Mouse (Mus musculus): ENCODE results near the gene Kcnmb3. TPM values are rescaled to one million over a fixed set of nuclear protein-coding genes. Genes with fewer than 3 reads are reported as not detected.
"Not testable (repeated sequence)": the region's sequence is repeated elsewhere in the genome, so short reads cannot be mapped to it uniquely, and the experiment has no call there.

Kcnmb3 gene
- polyA plus RNA-seq, 1 experiment: not detected

DNA sequence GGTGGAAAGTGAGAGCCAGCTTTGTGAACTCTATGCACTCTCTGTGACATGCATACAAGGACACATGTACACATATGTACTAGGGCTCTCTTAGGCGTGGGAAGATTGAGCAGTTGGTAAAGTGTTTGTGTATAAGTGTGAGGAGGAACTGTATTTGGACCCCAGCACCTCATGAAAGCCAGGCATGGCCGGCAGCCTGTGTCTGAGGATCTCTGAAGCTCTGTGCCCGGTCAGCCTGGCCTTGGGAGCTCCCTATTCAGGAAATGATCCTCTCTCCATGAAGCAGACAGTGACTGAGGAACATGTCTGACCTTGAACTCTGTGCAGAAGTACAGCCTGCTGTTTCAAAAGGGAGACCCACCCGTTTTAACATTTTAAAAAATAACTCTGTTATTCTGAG, 53.3 kb downstream of the Kcnmb3 start:
- no peaks in the 10 kb centered on the region for H3K4me1 ChIP-seq (ENCODE audit: control insufficient read depth, insufficient read depth, low read length)
- no peak overlapping the region for H3K4me3 ChIP-seq (ENCODE audit: insufficient read depth, low read length)
- H3K27ac ChIP-seq (ENCODE audit: insufficient read depth, low read length): no peak overlapping the region
- TF ChIP-seq CTCF (IDR thresholded peaks at IDR 0.05; ENCODE audit: borderline replicate concordance, insufficient read depth, low read length) (no peak), POLR2A (IDR thresholded peaks at IDR 0.05; ENCODE audit: low read depth, low read length) (no peak)

DNA sequence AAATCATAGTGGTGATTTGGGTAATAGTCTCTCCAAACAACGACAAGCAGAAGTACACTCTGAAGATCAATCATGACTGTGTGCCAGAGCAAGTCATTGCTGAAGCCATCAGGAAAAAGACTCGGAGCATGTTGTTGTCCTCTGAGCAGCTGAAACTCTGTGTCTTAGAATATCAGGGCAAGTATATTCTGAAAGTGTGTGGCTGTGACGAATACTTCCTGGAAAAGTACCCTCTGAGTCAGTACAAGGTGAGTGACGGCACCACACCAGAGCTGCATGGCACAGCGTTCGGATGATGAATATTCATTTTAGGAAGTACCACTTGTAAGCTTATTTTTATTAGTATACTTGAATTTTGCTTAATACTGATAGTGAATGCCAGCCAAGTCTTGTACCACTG, 54.2 kb downstream of the Kcnmb3 start:
- Histone ChIP-seq H3K4me3 (ENCODE audit: insufficient read depth, low read length) (no peak overlapping the region), H3K4me1 (ENCODE audit: control insufficient read depth, insufficient read depth, low read length) (no peaks in the 10 kb centered on the region)
- TF ChIP-seq CTCF (IDR thresholded peaks at IDR 0.05; ENCODE audit: borderline replicate concordance, insufficient read depth, low read length) (no peak), POLR2A (IDR thresholded peaks at IDR 0.05; ENCODE audit: low read depth, low read length) (no peak)

DNA sequence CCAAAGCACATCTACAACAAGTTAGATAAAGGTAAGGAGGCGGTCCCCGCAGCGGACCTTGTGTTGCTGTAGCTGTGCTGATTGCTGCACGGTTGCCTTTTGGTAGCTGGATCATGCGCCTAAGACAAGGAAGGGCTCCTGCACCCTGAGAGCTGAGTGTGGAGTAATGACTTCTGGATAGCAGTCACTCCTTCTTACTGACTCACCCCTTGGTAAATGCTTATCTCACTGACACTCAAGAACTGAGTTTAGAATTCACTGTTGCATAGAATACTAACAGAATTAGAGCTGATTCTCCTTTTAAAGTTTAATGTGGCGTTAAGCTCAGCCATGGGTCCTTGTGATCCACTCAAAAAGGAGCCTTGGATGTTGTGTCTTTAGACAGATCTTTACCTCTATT, 54.7 kb downstream of the Kcnmb3 start:
- Histone ChIP-seq H3K4me3 (ENCODE audit: insufficient read depth, low read length) (no peak overlapping the region), H3K27ac (ENCODE audit: insufficient read depth, low read length) (no peak overlapping the region), H3K4me1 (ENCODE audit: control insufficient read depth, insufficient read depth, low read length) (no peaks in the 10 kb centered on the region)
- no peak for TF ChIP-seq CTCF (IDR thresholded peaks at IDR 0.05; ENCODE audit: borderline replicate concordance, insufficient read depth, low read length)
- TF ChIP-seq POLR2A (IDR thresholded peaks at IDR 0.05; ENCODE audit: low read depth, low read length): no peak

More for the DNA sequence above, 54.2 kb downstream of the Kcnmb3 start:
- H3K27ac ChIP-seq (ENCODE audit: insufficient read depth, low read length): no peak overlapping the region

DNA sequence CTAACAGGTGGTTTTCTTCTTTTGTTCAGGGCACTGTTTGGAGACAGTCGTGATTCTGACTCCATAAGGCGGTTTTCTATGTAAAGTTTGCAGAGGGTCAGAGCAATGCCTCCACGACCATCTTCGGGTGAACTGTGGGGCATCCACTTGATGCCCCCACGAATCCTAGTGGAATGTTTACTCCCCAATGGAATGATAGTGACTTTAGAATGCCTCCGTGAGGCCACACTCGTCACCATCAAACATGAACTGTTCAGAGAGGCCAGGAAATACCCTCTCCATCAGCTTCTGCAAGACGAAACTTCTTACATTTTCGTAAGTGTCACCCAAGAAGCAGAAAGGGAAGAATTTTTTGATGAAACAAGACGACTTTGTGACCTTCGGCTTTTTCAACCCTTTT, 55.9 kb downstream of the Kcnmb3 start:
- TF ChIP-seq POLR2A (IDR thresholded peaks at IDR 0.05; ENCODE audit: low read depth, low read length) (no peak), CTCF (IDR thresholded peaks at IDR 0.05; ENCODE audit: borderline replicate concordance, insufficient read depth, low read length) (no peak)
- Histone ChIP-seq H3K4me3 (ENCODE audit: insufficient read depth, low read length) (no peak overlapping the region), H3K27ac (ENCODE audit: insufficient read depth, low read length) (no peak overlapping the region), H3K4me1 (ENCODE audit: control insufficient read depth, insufficient read depth, low read length) (no peaks in the 10 kb centered on the region)

- TF ChIP-seq POLR2A (IDR thresholded peaks at IDR 0.05; ENCODE audit: low read depth, low read length): no peak
- TF ChIP-seq CTCF (IDR thresholded peaks at IDR 0.05; ENCODE audit: borderline replicate concordance, insufficient read depth, low read length): no peak
These were observed 58.0 kb downstream of the Kcnmb3 start for GRCm38 (mm10) chr3:32434016-32434415.

GRCm38 (mm10) chr3:32430394-32430793, 61.6 kb downstream of the Kcnmb3 start:
- Histone ChIP-seq H3K4me3 (ENCODE audit: insufficient read depth, low read length) (no peak overlapping the region), H3K27ac (ENCODE audit: insufficient read depth, low read length) (no peak overlapping the region), H3K4me1 (ENCODE audit: control insufficient read depth, insufficient read depth, low read length) (no peaks in the 10 kb centered on the region)
- TF ChIP-seq POLR2A (IDR thresholded peaks at IDR 0.05; ENCODE audit: low read depth, low read length) (no peak), CTCF (IDR thresholded peaks at IDR 0.05; ENCODE audit: borderline replicate concordance, insufficient read depth, low read length) (no peak)

More at GRCm38 (mm10) chr3:32434016-32434415, 58.0 kb downstream of the Kcnmb3 start:
- Histone ChIP-seq H3K27ac (ENCODE audit: insufficient read depth, low read length) (no peak overlapping the region), H3K4me1 (ENCODE audit: control insufficient read depth, insufficient read depth, low read length) (no peaks in the 10 kb centered on the region), H3K4me3 (ENCODE audit: insufficient read depth, low read length) (no peak overlapping the region)

GRCm38 (mm10) chr3:32429351-32429750, 62.7 kb downstream of the Kcnmb3 start:
- not testable (repeated sequence) for H3K4me1 ChIP-seq (ENCODE audit: control insufficient read depth, insufficient read depth, low read length); H3K4me3 ChIP-seq (ENCODE audit: insufficient read depth, low read length); H3K27ac ChIP-seq (ENCODE audit: insufficient read depth, low read length)

DNA sequence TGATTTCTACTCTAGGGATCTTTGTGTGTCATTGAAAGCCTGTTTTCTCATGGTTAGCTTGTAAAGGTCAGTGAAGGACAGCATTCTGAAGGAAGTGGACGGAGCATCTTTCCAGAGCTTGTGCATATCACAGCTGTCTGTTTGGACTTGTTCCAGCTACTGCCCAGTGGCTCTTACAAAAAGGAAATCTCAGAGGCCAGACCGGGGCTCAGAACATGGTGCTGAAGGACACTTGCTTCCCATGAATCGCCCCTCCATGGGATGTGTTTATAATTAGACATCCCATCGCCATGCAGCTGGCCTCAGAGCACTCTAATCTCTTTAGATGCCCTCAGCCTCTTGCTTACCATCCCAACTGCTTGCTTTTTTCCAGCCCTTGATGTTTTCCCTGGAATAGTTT, 63.1 kb downstream of the Kcnmb3 start:
- TF ChIP-seq CTCF (IDR thresholded peaks at IDR 0.05; ENCODE audit: borderline replicate concordance, insufficient read depth, low read length): no peak
- no peak overlapping the region for H3K27ac ChIP-seq (ENCODE audit: insufficient read depth, low read length)
- no peak overlapping the region for H3K4me3 ChIP-seq (ENCODE audit: insufficient read depth, low read length)
- no peaks in the 10 kb centered on the region for H3K4me1 ChIP-seq (ENCODE audit: control insufficient read depth, insufficient read depth, low read length)

DNA sequence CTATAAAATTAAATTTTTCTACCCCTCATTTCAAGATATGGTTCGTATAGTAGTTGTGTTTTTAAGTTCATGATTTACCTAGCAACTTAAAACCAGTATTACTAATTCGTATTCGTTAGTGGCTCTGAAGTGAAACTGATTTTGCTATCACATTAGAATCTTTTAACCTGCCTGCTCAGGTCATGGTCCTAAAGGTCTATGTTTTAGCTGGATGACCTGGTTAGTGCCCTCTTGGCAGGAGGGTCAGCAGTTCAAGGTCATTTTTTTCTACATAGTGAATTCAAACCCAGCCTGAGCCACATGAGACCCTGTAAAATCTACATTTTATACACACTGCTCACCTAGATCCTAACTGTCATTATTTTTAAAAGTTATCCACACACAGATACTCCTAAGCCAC, 63.7 kb downstream of the Kcnmb3 start:
- no peaks in the 10 kb centered on the region for H3K4me1 ChIP-seq (ENCODE audit: control insufficient read depth, insufficient read depth, low read length)
- H3K27ac ChIP-seq (ENCODE audit: insufficient read depth, low read length): no peak overlapping the region
- no peak overlapping the region for H3K4me3 ChIP-seq (ENCODE audit: insufficient read depth, low read length)
- TF ChIP-seq POLR2A (IDR thresholded peaks at IDR 0.05; ENCODE audit: low read depth, low read length): no peak
- no peak for TF ChIP-seq CTCF (IDR thresholded peaks at IDR 0.05; ENCODE audit: borderline replicate concordance, insufficient read depth, low read length)

DNA sequence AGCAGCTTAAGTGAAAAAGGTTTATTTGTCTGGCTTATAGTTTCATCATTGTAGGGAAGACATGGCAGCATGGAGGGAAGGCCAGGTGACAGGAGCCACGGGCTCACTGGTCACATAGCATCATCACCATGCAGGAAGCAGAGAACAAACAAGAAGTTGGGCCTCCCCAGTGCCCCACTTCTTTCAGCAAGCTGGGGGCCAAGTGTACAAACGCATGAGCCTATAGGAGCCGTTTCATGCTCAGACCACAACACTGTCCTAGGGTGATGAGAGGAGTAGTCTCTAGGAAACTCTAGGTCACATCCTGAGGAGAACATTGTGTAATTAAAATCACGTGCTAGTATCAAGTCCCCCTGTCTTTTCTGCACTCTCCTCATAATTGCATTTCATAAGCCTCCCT, 64.3 kb downstream of the Kcnmb3 start:
- no peaks in the 10 kb centered on the region for H3K4me1 ChIP-seq (ENCODE audit: control insufficient read depth, insufficient read depth, low read length)
- TF ChIP-seq POLR2A (IDR thresholded peaks at IDR 0.05; ENCODE audit: low read depth, low read length): no peak
- no peak for TF ChIP-seq CTCF (IDR thresholded peaks at IDR 0.05; ENCODE audit: borderline replicate concordance, insufficient read depth, low read length)
- H3K27ac ChIP-seq (ENCODE audit: insufficient read depth, low read length): no peak overlapping the region
- no peak overlapping the region for H3K4me3 ChIP-seq (ENCODE audit: insufficient read depth, low read length)

Other genes starting within 250 kb of the Kcnmb3 start
- gene Zmat3, start 126.2 kb downstream of the Kcnmb3 start, polyA plus RNA-seq (2011; ENCODE audit: insufficient read length, low read depth, missing spikeins): 96.0 and 103 TPM in 2 replicates
- gene Pik3ca, start 94.6 kb downstream of the Kcnmb3 start, polyA plus RNA-seq (2011; ENCODE audit: insufficient read length, low read depth, missing spikeins): 38.5 and 45.1 TPM in 2 replicates
- 60.1 and 62.1 TPM in 2 replicates for gene Zfp639, start 18.0 kb upstream of the Kcnmb3 start, polyA plus RNA-seq (2011; ENCODE audit: insufficient read length, low read depth, missing spikeins)
- gene Mfn1, start 37.2 kb upstream of the Kcnmb3 start, polyA plus RNA-seq (2011; ENCODE audit: insufficient read length, low read depth, missing spikeins): 52.0 and 55.1 TPM in 2 replicates
- 31.7 and 44.8 TPM in 2 replicates for gene Gnb4, start 124.4 kb upstream of the Kcnmb3 start, polyA plus RNA-seq (2011; ENCODE audit: insufficient read length, low read depth, missing spikeins)
- gene Actl6a, start 214.1 kb upstream of the Kcnmb3 start, polyA plus RNA-seq (2011; ENCODE audit: insufficient read length, low read depth, missing spikeins): 51.3 and 62.1 TPM in 2 replicates
- 102 and 125 TPM in 2 replicates for gene Ndufb5, start 244.8 kb upstream of the Kcnmb3 start, polyA plus RNA-seq (2011; ENCODE audit: insufficient read length, low read depth, missing spikeins)
- 18.9 and 22.7 TPM in 2 replicates for gene Mrpl47, start 245.4 kb upstream of the Kcnmb3 start, polyA plus RNA-seq (2011; ENCODE audit: insufficient read length, low read depth, missing spikeins)

Measured in embryonic fibroblast, embryonic 13.5 days (primary cell).